Mouse (Mus musculus) kidney, postnatal 25 days (tissue): ENCODE data around the gene Klc2.

ENCODE experiments used
- DNase-seq, 2 experiments: peaks; one replicate each; pipeline ENCODE4 v3.0.0; 2021; ENCODE audit warnings: mixed read lengths in 2 of 2

Gene Klc2

GRCm38 (mm10) chr19:5071545-5072369 is 46.6 kb downstream of the Klc2 start:
- DNase-seq: peak; percentile 69 to 86

GRCm38 (mm10) chr19:5071077-5071476 is 47.3 kb downstream of the Klc2 start:
- DNase-seq: peak in 1 of 2 experiments; percentile 39

DNA sequence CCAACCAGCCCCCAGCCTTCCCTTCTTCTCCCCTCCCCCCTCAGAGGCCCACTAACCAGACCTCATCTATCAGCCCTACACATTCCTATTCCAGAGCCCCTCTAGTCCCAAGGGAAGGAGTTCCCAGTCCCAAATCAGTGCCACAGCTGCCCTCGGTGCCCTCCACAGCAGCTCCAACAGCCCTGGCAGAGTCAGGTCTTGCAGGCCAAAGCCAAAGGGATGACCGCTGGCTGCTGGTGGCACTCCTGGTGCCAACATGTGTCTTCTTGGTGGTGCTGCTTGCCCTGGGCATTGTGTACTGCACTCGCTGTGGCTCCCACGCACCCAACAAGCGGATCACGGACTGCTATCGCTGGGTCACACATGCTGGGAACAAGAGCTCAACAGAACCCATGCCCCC is 48.4 kb downstream of the Klc2 start:
- DNase-seq: peak in 1 of 2 experiments; percentile 29

GRCm38 (mm10) chr19:5069486-5069885 is 48.9 kb downstream of the Klc2 start:
- DNase-seq: peak in 1 of 2 experiments; percentile 24

- DNase-seq: peak; percentile 35 to 43
Measured at GRCm38 (mm10) chr19:5068570-5069234, 49.7 kb downstream of the Klc2 start.

- DNase-seq: peak; percentile 73 to 86
Measured at GRCm38 (mm10) chr19:5067867-5068569, 50.3 kb downstream of the Klc2 start, which contains the start of gene Cd248. TSS of gene Cd248 (plus strand) at chr19:5068078.

GRCm38 (mm10) chr19:5067040-5067799 is 51.1 kb downstream of the Klc2 start:
- DNase-seq: peak in 1 of 2 experiments; percentile 34

- DNase-seq: peak in 1 of 2 experiments; percentile 31
Measured at GRCm38 (mm10) chr19:5065104-5065503, 53.3 kb downstream of the Klc2 start.

GRCm38 (mm10) chr19:5062446-5062845 is 55.9 kb downstream of the Klc2 start:
- peak in 1 of 2 experiments; percentile 28 for DNase-seq

- no peak for DNase-seq
Measured at GRCm38 (mm10) chr19:5062041-5062440, 56.3 kb downstream of the Klc2 start.

- DNase-seq: peak in 1 of 2 experiments; percentile 35
Measured at GRCm38 (mm10) chr19:5060365-5061330, 57.7 kb downstream of the Klc2 start.

DNA sequence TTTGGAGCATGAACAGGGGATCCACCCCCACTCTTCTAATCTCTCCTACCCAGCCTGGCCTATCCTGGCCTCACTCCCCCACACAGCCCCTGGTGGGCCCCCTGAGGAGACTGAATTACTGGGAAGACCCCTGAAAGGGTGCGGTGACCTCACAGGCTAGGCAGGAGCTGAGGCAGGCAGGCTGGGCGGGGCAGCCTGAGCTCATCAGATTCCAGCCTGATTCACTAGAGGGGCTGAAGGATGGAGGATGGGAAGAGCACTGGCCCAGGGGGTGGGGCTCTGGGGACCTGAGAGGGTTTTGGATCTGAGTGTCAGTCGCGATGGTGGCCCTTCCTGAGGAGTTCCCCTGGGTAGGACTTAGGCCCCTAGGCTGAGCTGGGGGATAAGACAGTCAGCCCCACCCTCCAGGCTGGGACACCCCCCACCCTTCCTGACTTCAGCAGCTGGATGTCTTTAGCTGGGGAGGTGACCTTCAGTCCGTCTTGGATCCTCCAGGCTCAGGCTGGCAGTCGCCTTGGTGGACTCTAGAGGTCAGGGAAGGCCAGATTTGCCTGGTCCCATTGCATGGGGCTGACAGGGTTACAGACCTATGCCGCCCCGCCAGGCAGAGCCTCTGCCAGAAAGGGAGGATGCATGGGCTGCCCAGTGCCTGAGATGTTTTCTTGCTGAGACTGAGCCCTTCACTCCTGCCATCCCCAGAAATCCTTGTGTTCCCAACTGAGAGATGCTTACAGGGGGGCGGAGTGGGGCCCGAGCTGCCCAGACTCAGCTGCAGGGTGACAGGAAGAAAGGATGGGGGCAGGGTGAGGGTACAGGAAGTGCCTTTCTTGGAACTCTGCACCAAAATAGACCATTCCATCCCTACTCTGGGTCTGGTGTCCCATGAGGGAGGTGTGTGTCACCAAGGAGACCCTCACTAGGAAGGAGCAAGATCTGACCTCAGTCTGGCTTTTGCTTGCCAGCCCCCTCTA is 59.3 kb downstream of the Klc2 start:
- DNase-seq: peak; percentile 37 to 51

DNA sequence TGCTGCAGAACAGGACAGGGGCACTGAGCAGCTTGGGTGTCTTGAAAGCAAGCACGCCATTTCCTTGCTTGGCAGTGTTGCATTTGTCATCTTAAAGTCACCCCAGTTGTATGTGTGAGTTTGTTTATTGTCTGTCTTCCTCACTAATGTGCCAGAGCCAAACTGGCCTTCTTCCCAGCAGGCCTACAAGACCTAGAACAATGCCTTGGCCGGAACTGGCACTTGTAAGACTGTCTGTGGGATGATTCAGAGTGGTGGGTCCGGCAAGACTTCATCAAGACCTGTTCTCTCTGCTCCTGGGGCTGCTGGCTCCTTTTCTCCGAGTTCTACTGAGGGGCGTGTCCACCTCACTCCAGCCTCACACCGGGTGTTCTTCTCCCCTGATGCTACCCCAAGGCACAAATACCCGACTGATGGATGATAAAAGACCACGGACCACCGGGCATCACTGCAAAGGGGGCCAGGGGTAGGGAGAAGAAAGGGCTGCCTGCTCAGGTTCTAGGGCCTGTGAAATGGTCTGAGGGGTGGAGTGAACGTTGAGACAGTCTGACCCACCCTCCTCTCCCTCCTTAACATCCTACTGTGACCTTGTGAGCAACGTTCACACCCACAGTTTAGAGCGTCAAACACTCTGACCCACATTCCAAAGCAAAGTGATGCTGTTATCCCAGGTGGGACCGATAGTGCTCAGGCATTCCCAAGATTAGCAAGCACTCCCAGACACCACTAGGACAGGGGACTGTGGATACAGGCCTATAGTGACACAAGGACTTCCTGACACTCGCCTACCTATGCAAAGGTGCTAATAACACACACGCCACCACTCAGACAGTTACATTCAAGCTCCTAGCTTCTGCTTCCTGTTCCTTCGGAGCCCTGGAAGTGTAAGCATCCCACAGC is 60.2 kb downstream of the Klc2 start:
- no peak for DNase-seq
